Mouse (Mus musculus) E14TG2a.4 (cell line): Measurements from ENCODE around the gene Trappc10.

Experiments used
- H3K27me3 ChIP-seq: 2 replicates; pipeline ENCODE4 v1.6.1; 2014; ENCODE audit warnings: low read length, control low read depth; ENCODE audit not compliant: insufficient read depth
- H3K36me3 ChIP-seq: 2 replicates; pipeline ENCODE4 v1.6.1; 2014; ENCODE audit warnings: low read length, control low read depth; ENCODE audit not compliant: insufficient read depth
- H3K4me1 ChIP-seq: replicated peaks from 2 replicates; pipeline ENCODE4 v1.6.1; 2014; ENCODE audit warnings: low read depth, low read length, control low read depth
- H3K4me3 ChIP-seq: replicated peaks from 2 replicates; pipeline ENCODE4 v1.5.1; 2014; ENCODE audit warnings: mild to moderate bottlenecking, low read length
- H3K9me3 ChIP-seq: 2 replicates; pipeline ENCODE4 v1.6.1; 2014; ENCODE audit warnings: low read length, control low read depth
- CTCF ChIP-seq: conservative IDR thresholded peaks from 2 replicates; pipeline ENCODE4 v1.5.1; 2014; ENCODE audit warnings: low read length
- NANOG ChIP-seq: IDR thresholded peaks from 2 replicates; pipeline ENCODE4 v1.6.1; 2014; ENCODE audit warnings: borderline replicate concordance, low read length, mixed read lengths
- POU5F1 ChIP-seq: IDR thresholded peaks from 2 replicates; pipeline ENCODE4 v1.6.1; 2014; ENCODE audit warnings: low read length, borderline replicate concordance

The Trappc10 gene

DNA sequence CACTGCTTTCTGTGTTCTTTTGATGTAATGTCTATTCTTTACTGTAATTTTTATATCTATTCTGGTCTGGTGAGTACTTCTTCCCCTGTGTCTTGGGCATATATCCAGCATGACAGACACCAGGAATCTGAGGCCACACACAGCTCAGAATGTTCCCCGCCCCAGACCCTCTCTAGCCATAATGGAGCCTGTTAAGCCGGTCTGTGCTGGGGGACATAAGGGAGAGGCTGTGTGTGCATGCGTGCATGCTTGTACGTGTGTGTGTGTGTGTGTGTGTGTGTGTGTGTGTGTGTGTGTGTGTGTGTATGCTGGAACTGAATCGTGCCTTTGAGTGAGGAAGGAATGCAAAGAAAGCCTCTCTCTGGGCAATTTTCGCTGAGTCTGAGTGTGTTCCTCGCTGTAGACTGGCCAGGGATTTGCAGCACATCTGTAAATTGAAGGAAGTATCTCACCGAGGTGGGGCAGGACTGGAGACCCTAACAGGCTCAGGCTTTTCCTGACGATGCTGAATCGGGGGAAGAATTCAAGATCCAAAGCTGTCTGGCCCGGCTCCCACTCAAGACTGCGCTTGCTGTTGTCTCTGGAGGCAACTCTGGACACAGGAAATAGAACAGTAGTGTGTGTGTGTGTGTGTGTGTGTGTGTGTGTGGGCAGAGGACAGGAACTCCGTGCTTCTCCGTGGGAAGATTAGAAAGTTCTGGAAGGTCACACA, 105.5 kb downstream of the Trappc10 start:
- no peak overlapping the region for H3K4me3 ChIP-seq
- H3K9me3 ChIP-seq, result no peaks in the 10 kb centered on the region
- peaks cover 20% of the 10 kb centered on the region for H3K4me1 ChIP-seq
- H3K27me3 ChIP-seq, result 0 out of 2 replicates have a peak, but pooled peaks cover 8% of the 10 kb centered on the region
- TF ChIP-seq NANOG (no peak), CTCF (no peak), POU5F1 (no peak)
- no peaks in the 10 kb centered on the region for H3K36me3 ChIP-seq

DNA sequence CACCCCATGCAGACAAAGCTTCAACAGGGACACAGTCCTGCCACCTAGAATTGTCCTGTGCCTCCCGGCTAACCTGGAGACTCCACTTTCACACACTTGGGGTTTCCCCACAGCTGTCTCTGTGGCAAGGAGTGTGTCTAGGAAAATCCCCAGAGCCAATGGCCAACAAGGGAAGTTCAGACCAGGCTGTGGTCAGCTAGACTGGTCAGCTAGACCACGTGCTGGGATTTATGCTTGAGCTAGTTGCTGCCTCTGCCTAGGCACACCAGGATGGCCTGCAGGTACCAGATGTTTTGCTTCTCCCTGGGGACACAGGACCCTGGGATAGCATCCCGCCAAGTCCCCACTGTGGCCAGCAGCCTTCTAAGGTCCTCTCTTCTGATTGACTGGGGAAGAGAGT, 107.2 kb downstream of the Trappc10 start:
- H3K9me3 ChIP-seq, result peaks cover 5% of the 10 kb centered on the region; the same call in 1 of the 2 replicates

More for the DNA sequence above, 107.2 kb downstream of the Trappc10 start:
- Histone ChIP-seq H3K27me3 (0 out of 2 replicates have a peak, but pooled peaks cover 8% of the 10 kb centered on the region), H3K4me1 (peaks cover 20% of the 10 kb centered on the region), H3K36me3 (no peaks in the 10 kb centered on the region), H3K4me3 (no peak overlapping the region)
- TF ChIP-seq CTCF, result no peak
- no peak for TF ChIP-seq POU5F1
- TF ChIP-seq NANOG, result no peak
